Mouse (Mus musculus) spleen, adult 18-20 months (tissue): ENCODE measurements around the gene Irak3.
A peak's percentile ranks its signal among the peaks of the same experiment; 100 is the strongest.
"Not testable (repeated sequence)": the region's sequence is repeated elsewhere in the genome, so short reads cannot be mapped to it uniquely, and the experiment has no call there.

Source experiments
- DNase-seq, 2 experiments: peaks; one replicate each; pipeline ENCODE4 v3.0.0; 2022; ENCODE audit warnings: mixed read lengths in 2 of 2

The Irak3 gene

GRCm38 (mm10) chr10:120201961-120202402, at the start of gene Irak3:
Gene Irak3 (minus strand): TSS chr10:120202130.
- DNase-seq: peak; percentile 72 to 87

- no peak for DNase-seq
Measured at GRCm38 (mm10) chr10:120250911-120251683, 49.2 kb upstream of the Irak3 start.

GRCm38 (mm10) chr10:120246994-120247750, 45.2 kb upstream of the Irak3 start:
- peak; percentile 20 to 42 for DNase-seq

- DNase-seq: no peak
Measured at GRCm38 (mm10) chr10:120245681-120246080, 43.8 kb upstream of the Irak3 start.

GRCm38 (mm10) chr10:120242421-120242820, 40.5 kb upstream of the Irak3 start:
- no peak for DNase-seq

- DNase-seq: no peak
Measured at GRCm38 (mm10) chr10:120239476-120239875, 37.5 kb upstream of the Irak3 start.

- no peak for DNase-seq
Measured at GRCm38 (mm10) chr10:120238241-120238640, 36.3 kb upstream of the Irak3 start.

- DNase-seq: no peak
Measured at GRCm38 (mm10) chr10:120236855-120237254, 34.9 kb upstream of the Irak3 start.

GRCm38 (mm10) chr10:120233655-120234367, 31.9 kb upstream of the Irak3 start:
- peak in 1 of 2 experiments; percentile 44 for DNase-seq

GRCm38 (mm10) chr10:120231718-120232117, 29.8 kb upstream of the Irak3 start:
- DNase-seq: peak; percentile 62 to 81

- peak; percentile 74 to 86 for DNase-seq
Measured at GRCm38 (mm10) chr10:120226871-120227661, 25.1 kb upstream of the Irak3 start, which contains the start of gene Llph. Gene Llph (plus strand): TSS chr10:120227070.

- no peak for DNase-seq
Measured at GRCm38 (mm10) chr10:120220776-120221175, 18.8 kb upstream of the Irak3 start.

GRCm38 (mm10) chr10:120219578-120220359, 17.8 kb upstream of the Irak3 start:
- DNase-seq: peak in 1 of 2 experiments; percentile 20

- no peak for DNase-seq
Measured at GRCm38 (mm10) chr10:120218996-120219395, 17.1 kb upstream of the Irak3 start.

GRCm38 (mm10) chr10:120217099-120217498, 15.2 kb upstream of the Irak3 start:
- DNase-seq: not testable (repeated sequence)

GRCm38 (mm10) chr10:120210096-120210495, 8.2 kb upstream of the Irak3 start:
- no peak for DNase-seq

- DNase-seq: no peak
Measured at GRCm38 (mm10) chr10:120209539-120209925, 7.6 kb upstream of the Irak3 start.

- DNase-seq: peak; percentile 56 to 68
Measured at GRCm38 (mm10) chr10:120208575-120209538, 6.9 kb upstream of the Irak3 start.

GRCm38 (mm10) chr10:120208015-120208414, 6.1 kb upstream of the Irak3 start:
- no peak for DNase-seq

- DNase-seq: no peak
Measured at GRCm38 (mm10) chr10:120204591-120205210, 2.8 kb upstream of the Irak3 start.
